Comparison of ENCODE assay signal across 9 mouse cellular contexts in genomic region chr5:73167976-73168768, GRCm38 (mm10).
DNase-seq lines count a peak whose midpoint lies in the region; ATAC-seq and TF ChIP-seq lines count a peak whose summit lies in the region.
"Had no signal": no experiment of that assay in that cellular context is flagged by ENCODE, and none has a peak within 500 bp of the region (broad histone marks: within the 10 kb centered on the region; RNA-seq: fewer than 3 reads in every experiment).

No protein-coding gene starts in this region.

- H3K4me1 ChIP-seq in heart, embryonic 14.5 days (ENCODE audit: control insufficient read depth in 2 of 2, insufficient read depth in 2 of 2, low read length in 2 of 2), result peaks cover 31 to 57% of the 10 kb centered on the region in 2 experiments
- H3K4me1 ChIP-seq in stomach, postnatal 0 days (replicated peaks; ENCODE audit: control insufficient read depth, insufficient read depth), result no peaks in the 10 kb centered on the region

- H3K27me3 ChIP-seq in Patski, result no peaks in the 10 kb centered on the region
- no peaks in the 10 kb centered on the region for H3K27me3 ChIP-seq in heart, embryonic 14.5 days (ENCODE audit: control insufficient read depth, insufficient read depth, low read length)
- no peaks in the 10 kb centered on the region for H3K27me3 ChIP-seq in stomach, postnatal 0 days (ENCODE audit: control insufficient read depth, insufficient read depth, low read length)
- H3K27me3 ChIP-seq: limb, embryonic 12.5 days had no signal

- CTCF ChIA-PET in Patski (lab: Charles Lee), result interaction anchor here (0.8 to 2.7 kb wide), 5 partner anchors 12 to 212 kb away, joined by 3 to 8 read pairs (median 4); no protein-coding TSS in a partner anchor

- TF ChIP-seq EP300 in stomach, postnatal 0 days (optimal IDR thresholded peaks at IDR 0.05), result no peak

- no peaks in the 10 kb centered on the region for H3K9me3 ChIP-seq in heart, embryonic 14.5 days (ENCODE audit: control insufficient read depth, low read length)
- no peaks in the 10 kb centered on the region for H3K9me3 ChIP-seq in stomach, postnatal 0 days (ENCODE audit: control insufficient read depth, low read length)
- H3K9me3 ChIP-seq: limb, embryonic 12.5 days had no signal

- no peak for TF ChIP-seq CTCF in Patski (IDR thresholded peaks at IDR 0.05)
- TF ChIP-seq CTCF in stomach, postnatal 0 days (IDR thresholded peaks at IDR 0.05; ENCODE audit: low read depth), result no peak

- peak overlapping the region; percentile 58 for H3K4me2 ChIP-seq in heart, embryonic 14.5 days (ENCODE audit: low read length)
- H3K4me2 ChIP-seq in stomach, postnatal 0 days (replicated peaks; ENCODE audit: low read depth), result no peak overlapping the region
- H3K4me2 ChIP-seq: limb, embryonic 12.5 days had no signal

- H3K36me3 ChIP-seq in heart, embryonic 14.5 days (ENCODE audit: control insufficient read depth, insufficient read depth, low read length), result no peaks in the 10 kb centered on the region
- no peaks in the 10 kb centered on the region for H3K36me3 ChIP-seq in stomach, postnatal 0 days (ENCODE audit: control insufficient read depth, insufficient read depth, low read length)
- H3K36me3 ChIP-seq: limb, embryonic 12.5 days had no signal

- H3K4me3 ChIP-seq in heart, embryonic 14.5 days (ENCODE audit: control insufficient read depth in 1 of 2, insufficient read depth in 1 of 2, low read depth in 1 of 2, low read length in 2 of 2), result peak overlapping the region; percentile 3 to 11
- H3K4me3 ChIP-seq in stomach, postnatal 0 days (ENCODE audit: low read depth, low read length), result no peak overlapping the region
- H3K4me3 ChIP-seq: limb, embryonic 12.5 days had no signal

- peak overlapping the region; percentile 78 to 88 for H3K27ac ChIP-seq in heart, embryonic 14.5 days (replicated peaks in 1 of 2; ENCODE audit: control insufficient read depth in 1 of 2, insufficient read depth in 1 of 2, low read depth in 2 of 2, low read length in 2 of 2)
- 0 out of 2 replicates have a peak overlapping the region, but pooled peaks have one; percentile 18 for H3K27ac ChIP-seq in stomach, postnatal 0 days (replicated peaks)
- H3K27ac ChIP-seq: limb, embryonic 12.5 days had no signal

- peak overlapping the region; percentile 31 for H3K9ac ChIP-seq in heart, embryonic 14.5 days (ENCODE audit: low read length)
- no peak overlapping the region for H3K9ac ChIP-seq in stomach, postnatal 0 days (ENCODE audit: low read length)
- H3K9ac ChIP-seq: limb, embryonic 12.5 days had no signal

- in situ Hi-C loops in Patski (cut with MboI; ENCODE audit: low pct_unique_long_range_greater_than_20kb), result no loop called here

- DNase-seq in cerebellum, postnatal 14 days, result peak; percentile 42 to 44
- no peak for DNase-seq in cerebellum, adult 9-10 months
- no peak for DNase-seq in Patski (ENCODE audit: low read depth, low spot score)
- DNase-seq in layer of hippocampus, adult 8-10 months (ENCODE audit: low spot score in 2 of 2), result peak; percentile 22 to 44
- DNase-seq in stomach, postnatal 0 days (ENCODE audit: low spot score), result no peak
- no peak for DNase-seq in lung, postnatal 36 days

- POLR2A ChIA-PET in Patski (lab: Charles Lee), result interaction anchor here (0.6 kb wide), 1 partner anchor 519 kb away, joined by 3 read pairs; no protein-coding TSS in a partner anchor

- 27% methylated on average over 18 of the region's 18 CpGs for WGBS in heart, embryonic 14.5 days
- WGBS in stomach, postnatal 0 days, result 79% methylated on average over 18 of the region's 18 CpGs

- ATAC-seq in Patski, result peak; percentile 75
- ATAC-seq in heart, embryonic 14.5 days (ENCODE audit: insufficient number of reproducible peaks, insufficient read depth, low FRiP score, low read depth), result no peak
- 0 out of 2 replicates have a peak, but pooled peaks have one; percentile 2 for ATAC-seq in stomach, postnatal 0 days (ENCODE audit: low FRiP score, low TSS enrichment)
- ATAC-seq in erythroid progenitor cell, adult 5-6 weeks (replicated peaks; ENCODE audit: low FRiP score, poor library complexity, severe bottlenecking), result no peak

Comparison
In these comparisons a context has a peak if more than half of its experiments do, and no peak if none do; other contexts are left out.
1. DNase-seq: peak in cerebellum, postnatal 14 days (2 of 2) and layer of hippocampus, adult 8-10 months (2 of 2); none in cerebellum, adult 9-10 months (single experiment), Patski (single experiment), stomach, postnatal 0 days (single experiment) and lung, postnatal 36 days (single experiment).
2. ATAC-seq: peak in Patski (single experiment) and stomach, postnatal 0 days (single experiment); none in heart, embryonic 14.5 days (single experiment) and erythroid progenitor cell, adult 5-6 weeks (single experiment).